Mouse (Mus musculus) liver, adult 2 months (tissue): ENCODE results near the gene Aff3.

Experiments used
- CTCF ChIP-seq: fragments of 200-500 bp; IDR thresholded peaks from 2 replicates; pipeline ENCODE4 v1.5.1; 2011; ENCODE audit warnings: low read depth, low read length, control low read depth
- POLR2A ChIP-seq: fragments of 200-500 bp; IDR thresholded peaks from 2 replicates; pipeline ENCODE4 v1.6.1; 2011; ENCODE audit warnings: low read length, control low read depth; ENCODE audit not compliant: insufficient read depth; ENCODE audit errors: extremely low read depth

GRCm38 (mm10) chr1:38139396-38139795 is 525.4 kb downstream of the Aff3 start:
- TF ChIP-seq CTCF: no peak
- TF ChIP-seq POLR2A: no peak
